Mouse (Mus musculus) forebrain, embryonic 12.5 days (tissue): ENCODE measurements around the gene Mical3. TPM values are rescaled to one million over a fixed set of nuclear protein-coding genes. Genes with fewer than 3 reads are reported as not detected.

ENCODE experiments used
- ATAC-seq: fragments of 200-750 bp; cut with Nextera tagmentation; 2 replicates; pipeline ENCODE4 v1.8.0; 2017; ENCODE audit warnings: moderate TSS enrichment; ENCODE audit not compliant: low FRiP score
- H3K27ac ChIP-seq: fragments of 300-500 bp; sonication (generic); 2 replicates; pipeline ENCODE4 v1.5.1; 2016; ENCODE audit warnings: mild to moderate bottlenecking
- H3K27me3 ChIP-seq: fragments of 300-500 bp; sonication (generic); 2 replicates; pipeline ENCODE4 v1.6.1; 2016; ENCODE audit warnings: mild to moderate bottlenecking
- H3K36me3 ChIP-seq: fragments of 300-500 bp; sonication (generic); replicated peaks from 2 replicates; pipeline ENCODE4 v1.6.1; 2016; ENCODE audit warnings: mild to moderate bottlenecking
- H3K4me1 ChIP-seq: fragments of 300-500 bp; sonication (generic); 2 replicates; pipeline ENCODE4 v1.6.1; 2016
- H3K4me2 ChIP-seq: fragments of 300-500 bp; sonication (generic); 2 replicates; pipeline ENCODE4 v1.6.1; 2016; ENCODE audit warnings: mild to moderate bottlenecking, moderate library complexity
- H3K4me3 ChIP-seq: fragments of 300-500 bp; sonication (generic); replicated peaks from 2 replicates; pipeline ENCODE4 v1.5.1; 2016; ENCODE audit warnings: mild to moderate bottlenecking
- H3K9ac ChIP-seq: fragments of 300-500 bp; sonication (generic); 2 replicates; pipeline ENCODE4 v1.6.1; 2016; ENCODE audit warnings: mild to moderate bottlenecking
- H3K9me3 ChIP-seq: fragments of 300-500 bp; sonication (generic); 2 replicates; pipeline ENCODE4 v1.6.1; 2016
- WGBS: fragments of 180-500 bp; shearing (Covaris S2); methylation state at CpG from one replicate; pipeline ENCODE4 v1.1.7; 2016; 5-methylcytosine and 5-hydroxymethylcytosine counted together
- polyA plus RNA-seq: library from polyadenylated mRNA; unstranded; fragments of >200 nt; fragmentation: Nextera tagmentation; extraction: Ambion mirVana; gene quantifications from 2 replicates; pipeline ENCODE4 v1.2.1, GENCODE M21; 2016

Mical3 gene
- polyA plus RNA-seq, 1 experiment from 2014 or later = 17.6 TPM

DNA sequence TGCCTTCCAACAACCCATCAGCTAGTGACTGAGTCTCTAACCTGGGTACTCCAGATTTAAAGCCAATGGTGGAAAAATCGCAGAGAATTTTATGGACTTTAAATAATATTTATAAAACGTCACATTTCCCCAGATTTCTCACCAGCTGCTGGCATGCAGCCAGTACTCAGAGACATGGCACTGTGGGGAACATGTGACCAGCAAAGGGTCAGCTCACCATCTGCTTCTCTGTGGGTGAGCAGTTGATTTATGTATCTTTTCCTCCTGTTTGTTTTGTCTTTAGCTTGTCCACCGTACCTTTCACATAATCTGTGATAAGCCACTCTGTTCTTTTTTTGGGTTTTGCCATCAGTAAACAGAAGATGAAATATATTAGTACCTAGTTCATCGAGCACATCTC is 125.8 kb downstream of the Mical3 start:
- WGBS = 77% methylated on average over 4 of the region's 4 CpGs
- no peaks in the 10 kb centered on the region for H3K27me3 ChIP-seq
- H3K4me3 ChIP-seq = no peak overlapping the region
- H3K9me3 ChIP-seq = no peaks in the 10 kb centered on the region
- no peak for ATAC-seq
- no peak overlapping the region for H3K27ac ChIP-seq
- no peak overlapping the region for H3K9ac ChIP-seq
- peaks cover 32% of the 10 kb centered on the region for H3K36me3 ChIP-seq
- no peaks in the 10 kb centered on the region for H3K4me1 ChIP-seq
- H3K4me2 ChIP-seq = no peak overlapping the region

DNA sequence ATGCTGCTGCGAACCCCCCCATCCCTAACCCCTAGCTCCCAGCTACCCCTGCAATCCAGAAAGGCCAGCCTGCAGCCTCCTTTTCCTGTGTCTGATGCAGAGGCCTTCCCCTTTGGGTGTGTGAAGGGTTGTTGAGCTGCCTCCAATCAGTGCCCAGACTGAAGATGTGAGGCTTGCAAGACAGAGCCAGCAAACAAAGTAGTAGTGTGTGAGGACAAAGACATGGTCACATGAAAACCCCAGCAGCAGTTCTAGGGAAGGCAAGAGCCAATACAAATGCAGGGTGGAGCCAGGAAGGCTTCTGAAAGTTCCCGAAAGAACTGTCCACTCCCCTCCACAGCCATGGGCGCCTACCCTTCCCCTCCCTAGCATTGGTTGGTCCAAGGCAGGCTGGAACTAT is 127.8 kb downstream of the Mical3 start:
- peaks cover 30% of the 10 kb centered on the region for H3K36me3 ChIP-seq
- H3K27ac ChIP-seq = no peak overlapping the region
- no peak for ATAC-seq
- WGBS = 65% methylated on average over 3 of the region's 3 CpGs
- no peaks in the 10 kb centered on the region for H3K27me3 ChIP-seq
- H3K4me2 ChIP-seq = no peak overlapping the region
- H3K4me1 ChIP-seq = no peaks in the 10 kb centered on the region
- H3K9me3 ChIP-seq = no peaks in the 10 kb centered on the region
- no peak overlapping the region for H3K4me3 ChIP-seq
- no peak overlapping the region for H3K9ac ChIP-seq

DNA sequence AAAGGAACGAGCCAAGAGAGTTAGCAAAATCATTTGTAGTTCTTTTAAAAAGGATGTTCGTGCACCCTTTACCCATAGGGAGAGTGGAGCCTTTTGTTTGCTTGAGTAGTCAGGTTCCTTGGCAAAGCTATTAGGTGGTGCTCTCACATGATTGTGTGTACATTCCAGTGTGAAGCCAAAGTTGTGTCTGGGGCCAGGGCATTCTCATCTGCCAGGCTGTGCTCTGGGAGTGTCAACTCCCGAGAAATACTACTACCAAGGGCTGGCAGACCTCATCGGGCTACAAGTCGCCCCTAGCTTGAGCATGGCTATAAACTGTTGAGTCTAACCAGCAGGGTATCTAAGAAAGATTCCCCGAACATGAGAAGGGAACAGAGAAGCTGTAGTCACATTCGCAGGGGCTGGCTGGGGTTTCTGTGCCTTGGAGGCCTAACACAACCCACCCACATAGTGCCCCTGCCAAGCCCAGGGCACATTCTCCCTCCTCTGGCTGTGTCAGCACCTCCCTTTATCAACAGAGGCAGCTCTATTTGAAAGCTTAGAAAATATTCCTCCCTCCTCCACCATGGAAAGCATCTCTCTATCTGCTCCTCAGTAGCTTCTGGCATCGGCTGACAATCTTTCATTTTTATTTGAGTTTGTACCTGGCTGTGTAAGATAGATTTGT is 130.8 kb downstream of the Mical3 start:
- Histone ChIP-seq H3K4me3 (no peak overlapping the region), H3K9me3 (no peaks in the 10 kb centered on the region), H3K27ac (no peak overlapping the region), H3K36me3 (peaks cover 30% of the 10 kb centered on the region), H3K9ac (no peak overlapping the region), H3K4me2 (no peak overlapping the region), H3K27me3 (no peaks in the 10 kb centered on the region), H3K4me1 (no peaks in the 10 kb centered on the region)
- WGBS = 85% methylated on average over 8 of the region's 8 CpGs
- ATAC-seq = no peak

DNA sequence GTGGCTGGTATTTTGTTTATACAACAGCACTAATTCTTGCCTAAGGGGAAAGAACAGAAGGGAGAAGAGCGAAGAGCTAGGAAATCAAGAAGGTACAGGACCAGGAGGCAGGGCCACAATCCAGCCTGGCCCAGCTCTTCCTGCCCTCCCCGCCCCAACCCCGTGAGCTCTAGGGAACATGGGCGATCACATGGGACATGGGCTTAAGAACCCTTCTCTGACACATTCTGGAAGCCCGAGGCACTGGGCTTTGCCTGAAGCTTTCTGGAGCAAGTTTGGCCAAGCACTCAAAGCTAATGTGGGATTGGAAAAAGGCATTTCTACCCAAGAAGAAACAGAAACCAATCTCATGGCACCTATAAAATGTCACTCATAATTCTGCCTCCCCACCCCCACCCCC is 131.7 kb downstream of the Mical3 start:
- WGBS = 76% methylated on average over 5 of the region's 5 CpGs
- H3K4me3 ChIP-seq = no peak overlapping the region
- no peak overlapping the region for H3K9ac ChIP-seq
- H3K36me3 ChIP-seq = peaks cover 30% of the 10 kb centered on the region
- H3K27me3 ChIP-seq = no peaks in the 10 kb centered on the region
- ATAC-seq = no peak
- no peaks in the 10 kb centered on the region for H3K9me3 ChIP-seq
- no peak overlapping the region for H3K4me2 ChIP-seq
- H3K27ac ChIP-seq = no peak overlapping the region
- H3K4me1 ChIP-seq = no peaks in the 10 kb centered on the region

DNA sequence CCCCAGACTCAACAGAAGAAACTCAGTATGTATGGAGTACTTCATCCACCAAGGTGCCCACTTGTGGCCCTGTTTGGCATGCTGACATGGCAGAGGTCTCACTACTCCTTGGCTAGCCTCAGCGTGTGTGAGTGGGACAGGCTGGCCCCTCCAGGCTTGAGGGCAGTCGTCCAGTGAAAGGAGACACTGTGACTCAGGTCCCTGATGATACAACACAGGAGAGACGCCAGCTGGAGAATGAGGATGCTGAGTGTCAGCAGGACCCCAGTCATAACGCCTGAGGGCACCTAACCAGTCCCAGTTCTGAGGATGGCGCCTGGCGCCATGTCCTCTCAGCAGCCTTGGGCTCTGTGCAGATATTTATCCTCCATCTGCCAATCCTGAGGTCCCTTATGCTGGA is 134.2 kb downstream of the Mical3 start:
- Histone ChIP-seq H3K9ac (no peak overlapping the region), H3K4me1 (no peaks in the 10 kb centered on the region), H3K9me3 (no peaks in the 10 kb centered on the region), H3K36me3 (peaks cover 13% of the 10 kb centered on the region), H3K27ac (no peak overlapping the region), H3K4me2 (no peak overlapping the region), H3K27me3 (no peaks in the 10 kb centered on the region), H3K4me3 (no peak overlapping the region)
- no peak for ATAC-seq
- 87% methylated on average over 6 of the region's 6 CpGs for WGBS

DNA sequence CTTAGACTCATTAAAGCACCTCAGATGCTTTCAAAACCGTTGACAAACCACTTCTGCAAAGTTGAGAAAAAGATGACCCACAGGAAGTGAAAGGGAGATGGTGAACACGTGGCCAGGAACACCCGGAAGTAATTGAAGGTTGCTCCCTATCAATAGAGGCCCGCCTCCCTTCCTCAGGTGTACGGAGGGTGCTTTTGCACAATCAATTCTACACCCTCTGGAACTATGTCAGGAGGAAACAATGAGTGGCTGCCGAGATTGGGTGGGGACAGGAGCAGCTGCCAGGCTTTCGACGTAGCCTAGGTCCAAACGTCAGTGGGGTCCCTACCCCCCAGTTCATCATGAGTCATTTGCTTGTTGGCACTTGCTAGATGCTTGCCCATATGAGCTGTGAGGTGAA is 135.3 kb downstream of the Mical3 start:
- Histone ChIP-seq H3K4me2 (no peak overlapping the region), H3K27ac (no peak overlapping the region), H3K36me3 (peaks cover 3% of the 10 kb centered on the region; the same call in 1 of the 2 replicates), H3K9me3 (no peaks in the 10 kb centered on the region), H3K4me3 (no peak overlapping the region), H3K27me3 (no peaks in the 10 kb centered on the region), H3K4me1 (no peaks in the 10 kb centered on the region), H3K9ac (no peak overlapping the region)
- WGBS = 89% methylated on average over 9 of the region's 9 CpGs
- ATAC-seq = no peak

DNA sequence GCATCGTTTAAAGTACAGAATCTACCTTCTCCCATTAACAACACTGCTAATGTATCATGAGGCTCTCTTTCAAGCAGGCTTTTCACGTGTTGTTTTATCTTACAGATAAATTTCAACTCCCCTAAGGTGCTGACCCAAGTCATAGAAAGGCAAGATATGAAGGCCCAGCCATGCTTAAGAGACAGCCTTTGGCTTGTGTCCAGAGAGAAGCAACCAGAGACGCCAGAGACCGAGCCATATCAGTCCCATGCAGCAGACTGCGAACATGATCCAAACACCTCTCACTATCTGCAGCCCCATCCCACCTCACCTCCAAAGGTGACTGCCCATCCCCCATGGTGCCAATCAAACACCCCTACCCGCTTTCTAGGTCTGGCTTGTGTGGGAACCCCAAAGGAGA is 138.9 kb downstream of the Mical3 start:
- Histone ChIP-seq H3K36me3 (0 out of 2 replicates have a peak, but pooled peaks cover 3% of the 10 kb centered on the region), H3K9me3 (no peaks in the 10 kb centered on the region), H3K4me1 (peaks cover 7% of the 10 kb centered on the region), H3K4me2 (no peak overlapping the region), H3K4me3 (no peak overlapping the region), H3K9ac (no peak overlapping the region), H3K27me3 (no peaks in the 10 kb centered on the region), H3K27ac (no peak overlapping the region)
- WGBS = 91% methylated on average over 6 of the region's 6 CpGs
- no peak for ATAC-seq

DNA sequence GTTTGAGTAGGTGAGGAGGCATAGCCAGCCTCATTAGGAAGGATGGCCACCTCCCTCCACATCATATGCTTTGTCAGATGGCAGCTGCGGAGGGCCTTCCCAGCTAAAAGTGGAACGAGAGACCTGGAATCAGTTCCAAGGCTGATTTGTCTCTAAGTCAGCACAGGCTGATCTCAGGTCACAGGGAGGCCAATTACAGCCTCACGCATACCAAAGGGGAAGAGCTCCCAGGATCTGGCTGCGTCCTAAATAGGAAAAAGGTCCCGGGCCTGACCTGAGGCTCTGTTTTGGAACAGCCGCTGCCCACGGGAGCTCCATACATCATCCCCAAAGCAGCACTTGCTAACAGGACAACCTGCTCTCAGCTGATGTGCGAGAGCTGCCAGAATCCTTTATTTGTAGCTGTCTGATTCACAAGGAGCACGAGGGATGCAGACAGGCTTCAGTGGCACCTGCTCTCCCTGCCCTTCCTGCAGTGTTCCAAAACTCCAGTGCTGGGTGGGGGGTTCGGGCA is 143.2 kb downstream of the Mical3 start:
- Histone ChIP-seq H3K4me2 (no peak overlapping the region), H3K36me3 (0 out of 2 replicates have a peak, but pooled peaks cover 4% of the 10 kb centered on the region), H3K9ac (no peak overlapping the region), H3K4me3 (no peak overlapping the region), H3K4me1 (peaks cover 7% of the 10 kb centered on the region), H3K27ac (no peak overlapping the region), H3K9me3 (no peaks in the 10 kb centered on the region), H3K27me3 (no peaks in the 10 kb centered on the region)
- ATAC-seq = no peak
- WGBS = 50% methylated on average over 10 of the region's 10 CpGs

DNA sequence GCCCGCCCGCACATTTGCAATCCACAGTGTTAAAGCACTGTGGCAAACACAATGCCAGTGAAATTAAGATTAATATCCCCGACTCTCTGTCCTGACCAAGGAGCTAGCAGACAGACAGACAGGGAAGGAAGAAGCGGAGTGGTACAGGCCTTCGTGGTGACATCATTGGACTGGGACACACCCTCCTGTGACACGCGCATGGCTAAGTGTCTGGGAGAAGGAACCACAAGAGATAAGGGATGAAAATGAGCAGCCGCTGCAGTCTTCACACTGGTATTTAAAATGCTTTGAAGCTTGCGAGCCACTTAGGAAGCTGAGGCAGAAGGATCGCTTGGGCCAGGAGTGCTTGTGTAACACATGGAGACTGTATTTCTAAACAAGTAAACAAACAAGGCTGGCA is 143.6 kb downstream of the Mical3 start:
- Histone ChIP-seq H3K27ac (no peak overlapping the region), H3K9me3 (no peaks in the 10 kb centered on the region), H3K27me3 (no peaks in the 10 kb centered on the region), H3K4me2 (no peak overlapping the region), H3K4me3 (no peak overlapping the region), H3K36me3 (0 out of 2 replicates have a peak, but pooled peaks cover 4% of the 10 kb centered on the region), H3K9ac (no peak overlapping the region), H3K4me1 (peaks cover 7% of the 10 kb centered on the region)
- WGBS = 86% methylated on average over 10 of the region's 10 CpGs
- no peak for ATAC-seq

DNA sequence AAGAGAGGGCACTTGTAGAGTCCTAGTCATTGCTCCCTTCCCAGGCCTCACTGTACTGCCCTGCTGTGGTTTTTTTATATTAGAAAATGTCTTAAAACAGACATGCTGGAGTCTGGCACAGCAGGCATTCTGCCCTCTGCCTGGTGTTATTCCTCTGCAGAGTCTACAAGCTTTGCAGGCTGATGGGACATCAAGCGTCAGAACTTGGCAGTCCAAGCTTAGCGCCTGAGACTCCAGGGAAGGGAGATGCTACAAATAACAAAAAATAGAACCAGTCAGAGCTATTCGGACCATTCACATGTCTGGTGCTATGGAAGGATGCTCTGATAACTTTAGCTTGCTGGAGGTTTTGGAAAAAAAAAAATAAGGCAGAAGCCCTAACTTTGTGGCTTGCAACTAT is 144.6 kb downstream of the Mical3 start:
- Histone ChIP-seq H3K9ac (no peak overlapping the region), H3K4me2 (no peak overlapping the region), H3K4me1 (peaks cover 7% of the 10 kb centered on the region), H3K27ac (no peak overlapping the region), H3K9me3 (no peaks in the 10 kb centered on the region), H3K27me3 (no peaks in the 10 kb centered on the region), H3K4me3 (no peak overlapping the region), H3K36me3 (0 out of 2 replicates have a peak, but pooled peaks cover 8% of the 10 kb centered on the region)
- 88% methylated on average over 3 of the region's 3 CpGs for WGBS
- ATAC-seq = no peak

DNA sequence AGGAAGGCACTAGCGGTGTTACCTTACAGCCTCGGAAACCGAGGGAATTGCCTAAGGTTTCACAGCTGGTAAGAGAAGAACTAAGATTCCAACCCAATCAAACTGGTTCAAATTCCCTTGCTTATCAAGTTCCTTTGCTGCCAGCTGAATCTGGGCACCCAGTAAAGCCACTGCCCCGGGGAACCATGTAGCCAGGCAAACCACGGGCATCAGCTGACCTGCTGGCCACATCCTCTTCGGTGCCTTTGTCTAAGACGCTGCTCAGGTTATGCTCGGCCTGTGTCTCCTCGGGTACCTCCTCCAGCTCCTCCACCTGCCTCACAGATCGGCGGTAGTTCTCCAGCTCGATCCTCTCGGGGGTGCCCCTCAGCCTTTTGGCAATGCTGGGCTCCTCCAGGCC is 148.5 kb downstream of the Mical3 start:
- peaks cover 1% of the 10 kb centered on the region; the same call in 1 of the 2 replicates for H3K4me1 ChIP-seq
- no peak overlapping the region for H3K27ac ChIP-seq
- WGBS = 95% methylated on average over 13 of the region's 13 CpGs
- H3K4me2 ChIP-seq = no peak overlapping the region
- no peaks in the 10 kb centered on the region for H3K27me3 ChIP-seq
- H3K4me3 ChIP-seq = no peak overlapping the region
- peaks cover 22% of the 10 kb centered on the region for H3K36me3 ChIP-seq
- H3K9me3 ChIP-seq = no peaks in the 10 kb centered on the region
- no peak for ATAC-seq
- H3K9ac ChIP-seq = no peak overlapping the region

DNA sequence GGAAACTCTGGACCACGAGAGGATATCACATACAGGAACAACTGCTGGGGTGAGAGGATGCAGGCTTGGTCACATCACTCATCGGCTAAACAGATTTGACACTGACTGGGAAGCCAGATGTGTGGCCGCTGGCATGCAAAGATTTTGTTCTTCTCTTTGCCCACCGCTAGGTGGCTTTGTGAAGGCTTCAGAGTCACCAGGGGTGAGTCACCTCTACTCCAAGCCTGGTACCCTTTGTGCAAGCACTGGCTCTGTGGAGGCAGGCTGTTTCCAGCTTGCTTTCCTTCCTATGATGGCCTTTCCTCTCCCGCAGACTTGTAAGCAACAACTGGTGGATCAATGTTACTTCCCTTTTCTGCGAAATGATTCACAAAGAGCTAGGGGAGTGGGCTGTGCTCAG is 149.3 kb downstream of the Mical3 start:
- no peaks in the 10 kb centered on the region for H3K27me3 ChIP-seq
- H3K4me3 ChIP-seq = no peak overlapping the region
- ATAC-seq = no peak
- no peak overlapping the region for H3K9ac ChIP-seq
- H3K27ac ChIP-seq = no peak overlapping the region
- H3K4me2 ChIP-seq = no peak overlapping the region
- peaks cover 22% of the 10 kb centered on the region for H3K36me3 ChIP-seq
- peaks cover 6% of the 10 kb centered on the region for H3K4me1 ChIP-seq
- H3K9me3 ChIP-seq = no peaks in the 10 kb centered on the region
- WGBS = 67% methylated on average over 6 of the region's 6 CpGs

DNA sequence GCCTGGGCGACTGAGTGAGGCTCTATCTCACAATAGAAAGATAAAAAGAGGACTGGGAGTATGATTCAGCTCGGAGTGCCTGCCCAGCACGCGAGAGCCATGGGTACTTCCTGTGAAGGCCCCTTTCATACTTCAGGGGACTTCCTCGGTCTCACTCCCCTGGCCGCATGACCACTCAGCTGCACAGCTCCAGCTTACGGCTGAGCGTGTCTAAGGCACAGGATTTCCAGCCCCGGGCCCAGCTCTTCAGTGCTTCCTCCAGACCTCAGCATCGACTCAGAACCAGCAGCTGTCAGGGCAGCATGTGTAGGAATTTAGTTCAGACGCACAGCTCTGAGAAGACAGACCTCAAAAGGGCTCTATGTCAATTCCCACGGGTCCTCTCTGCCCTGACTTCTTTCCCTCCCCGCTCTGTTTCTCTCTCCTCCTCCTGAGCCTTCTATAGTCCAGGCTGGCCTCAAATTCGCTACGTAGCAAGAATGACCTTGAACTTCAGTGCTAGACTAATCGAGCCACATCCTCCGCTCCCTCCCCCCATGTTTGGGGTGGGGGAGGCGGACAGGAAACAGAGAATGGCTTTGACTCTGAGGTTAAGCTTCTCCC is 152.7 kb downstream of the Mical3 start:
- Histone ChIP-seq H3K27me3 (no peaks in the 10 kb centered on the region), H3K4me1 (peaks cover 6% of the 10 kb centered on the region), H3K9ac (no peak overlapping the region), H3K27ac (peak overlapping the region; percentile 42; the same call in 1 of the 2 replicates), H3K9me3 (no peaks in the 10 kb centered on the region), H3K36me3 (peaks cover 18% of the 10 kb centered on the region), H3K4me2 (no peak overlapping the region), H3K4me3 (no peak overlapping the region)
- ATAC-seq = no peak
- 72% methylated on average over 18 of the region's 18 CpGs for WGBS
